Mouse (Mus musculus) forebrain, embryonic 12.5 days (tissue): Measurements from ENCODE around the gene Gmds. TPM values are rescaled to one million over a fixed set of nuclear protein-coding genes. Genes with fewer than 3 reads are reported as not detected.
A peak's percentile ranks its signal among the peaks of the same experiment; 100 is the strongest.

Source experiments
- ATAC-seq: fragments of 200-750 bp; cut with Nextera tagmentation; 2 replicates; pipeline ENCODE4 v1.8.0; 2017; ENCODE audit warnings: moderate TSS enrichment; ENCODE audit not compliant: low FRiP score
- H3K27ac ChIP-seq: fragments of 300-500 bp; sonication (generic); 2 replicates; pipeline ENCODE4 v1.5.1; 2016; ENCODE audit warnings: mild to moderate bottlenecking
- H3K27me3 ChIP-seq: fragments of 300-500 bp; sonication (generic); 2 replicates; pipeline ENCODE4 v1.6.1; 2016; ENCODE audit warnings: mild to moderate bottlenecking
- H3K36me3 ChIP-seq: fragments of 300-500 bp; sonication (generic); replicated peaks from 2 replicates; pipeline ENCODE4 v1.6.1; 2016; ENCODE audit warnings: mild to moderate bottlenecking
- H3K4me1 ChIP-seq: fragments of 300-500 bp; sonication (generic); 2 replicates; pipeline ENCODE4 v1.6.1; 2016
- H3K4me2 ChIP-seq: fragments of 300-500 bp; sonication (generic); 2 replicates; pipeline ENCODE4 v1.6.1; 2016; ENCODE audit warnings: mild to moderate bottlenecking, moderate library complexity
- H3K4me3 ChIP-seq: fragments of 300-500 bp; sonication (generic); replicated peaks from 2 replicates; pipeline ENCODE4 v1.5.1; 2016; ENCODE audit warnings: mild to moderate bottlenecking
- H3K9ac ChIP-seq: fragments of 300-500 bp; sonication (generic); 2 replicates; pipeline ENCODE4 v1.6.1; 2016; ENCODE audit warnings: mild to moderate bottlenecking
- H3K9me3 ChIP-seq: fragments of 300-500 bp; sonication (generic); 2 replicates; pipeline ENCODE4 v1.6.1; 2016
- WGBS: fragments of 180-500 bp; shearing (Covaris S2); methylation state at CpG from one replicate; pipeline ENCODE4 v1.1.7; 2016; 5-methylcytosine and 5-hydroxymethylcytosine counted together
- polyA plus RNA-seq: library from polyadenylated mRNA; unstranded; fragments of >200 nt; fragmentation: Nextera tagmentation; extraction: Ambion mirVana; gene quantifications from 2 replicates; pipeline ENCODE4 v1.2.1, GENCODE M21; 2016

Gmds gene
- polyA plus RNA-seq, 1 experiment from 2014 or later = 31.4 TPM

GRCm38 (mm10) chr13:31800581-31801576 is 537.7 kb downstream of the Gmds start:
- Histone ChIP-seq H3K9ac (no peak overlapping the region), H3K4me3 (peak overlapping the region; percentile 34), H3K4me2 (peak overlapping the region; percentile 59), H3K36me3 (no peaks in the 10 kb centered on the region), H3K4me1 (peaks cover 27% of the 10 kb centered on the region), H3K27me3 (peaks cover 80% of the 10 kb centered on the region), H3K9me3 (no peaks in the 10 kb centered on the region), H3K27ac (no peak overlapping the region)
- under 1% methylated on average over 43 of the region's 43 CpGs for WGBS
- peak; percentile 87 for ATAC-seq

GRCm38 (mm10) chr13:31798075-31798474 is 540.5 kb downstream of the Gmds start:
- Histone ChIP-seq H3K9me3 (no peaks in the 10 kb centered on the region), H3K4me1 (peaks cover 17% of the 10 kb centered on the region), H3K4me3 (no peak overlapping the region), H3K36me3 (no peaks in the 10 kb centered on the region), H3K27me3 (peaks cover 62% of the 10 kb centered on the region), H3K4me2 (no peak overlapping the region), H3K27ac (no peak overlapping the region), H3K9ac (no peak overlapping the region)
- 33% methylated on average over 9 of the region's 9 CpGs for WGBS
- ATAC-seq = no peak

DNA sequence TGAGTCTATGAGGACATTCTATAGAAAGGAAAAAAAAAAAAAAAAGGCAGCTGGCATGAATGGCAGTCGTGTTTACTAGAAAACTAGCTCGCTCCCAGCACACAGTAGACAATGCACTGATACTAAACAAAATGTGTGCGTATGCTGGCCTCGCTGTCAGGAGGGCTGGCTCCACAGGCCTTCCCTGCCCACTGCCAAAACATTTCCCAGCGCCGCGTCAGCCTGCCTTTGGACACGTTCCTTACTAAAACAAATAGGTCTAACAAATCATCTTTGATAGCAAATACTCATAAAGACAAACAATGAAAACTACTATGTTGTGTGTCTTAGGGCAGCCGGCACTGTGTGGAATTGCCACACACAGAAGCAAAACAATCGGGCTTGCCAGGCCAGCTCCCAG is 541.2 kb downstream of the Gmds start:
- WGBS = 64% methylated on average over 10 of the region's 10 CpGs
- H3K9ac ChIP-seq = no peak overlapping the region
- H3K4me3 ChIP-seq = no peak overlapping the region
- no peaks in the 10 kb centered on the region for H3K36me3 ChIP-seq
- H3K9me3 ChIP-seq = no peaks in the 10 kb centered on the region
- H3K4me2 ChIP-seq = no peak overlapping the region
- no peak overlapping the region for H3K27ac ChIP-seq
- peaks cover 16% of the 10 kb centered on the region for H3K4me1 ChIP-seq
- H3K27me3 ChIP-seq = peaks cover 56% of the 10 kb centered on the region
- ATAC-seq = no peak

- 63% methylated on average over 5 of the region's 5 CpGs for WGBS
- H3K4me3 ChIP-seq = no peak overlapping the region
- no peak overlapping the region for H3K9ac ChIP-seq
- peaks cover 15% of the 10 kb centered on the region for H3K27me3 ChIP-seq
- no peak overlapping the region for H3K4me2 ChIP-seq
- no peak overlapping the region for H3K27ac ChIP-seq
- no peak for ATAC-seq
- H3K9me3 ChIP-seq = no peaks in the 10 kb centered on the region
- no peaks in the 10 kb centered on the region for H3K36me3 ChIP-seq
- H3K4me1 ChIP-seq = no peaks in the 10 kb centered on the region
Observed at GRCm38 (mm10) chr13:31793163-31793562, 545.4 kb downstream of the Gmds start.

GRCm38 (mm10) chr13:31792480-31793132 is 545.9 kb downstream of the Gmds start:
- H3K4me2 ChIP-seq = peak overlapping the region; percentile 32
- 21% methylated on average over 17 of the region's 17 CpGs for WGBS

DNA sequence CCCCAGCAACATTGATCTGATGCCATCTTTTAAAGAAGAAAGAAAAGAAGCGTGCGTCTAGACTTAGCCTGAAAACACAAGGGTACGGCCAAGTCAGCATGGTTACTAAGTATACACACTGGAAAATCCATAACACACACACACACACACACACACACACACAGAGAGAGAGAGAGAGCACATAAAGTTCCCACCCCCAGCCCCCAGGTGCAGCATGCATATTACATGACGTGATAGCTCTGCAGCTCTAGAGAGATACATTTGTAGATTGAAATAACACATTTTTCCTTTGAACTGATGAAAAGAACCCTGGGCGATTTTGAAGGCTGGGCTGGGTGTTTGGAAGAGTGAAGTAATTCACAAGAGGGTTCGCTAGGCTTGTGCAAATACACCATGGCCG is 553.8 kb downstream of the Gmds start:
- Histone ChIP-seq H3K9ac (no peak overlapping the region), H3K27ac (no peak overlapping the region), H3K4me1 (no peaks in the 10 kb centered on the region), H3K4me2 (no peak overlapping the region), H3K4me3 (no peak overlapping the region), H3K36me3 (no peaks in the 10 kb centered on the region), H3K9me3 (no peaks in the 10 kb centered on the region), H3K27me3 (no peaks in the 10 kb centered on the region)
- no peak for ATAC-seq
- 86% methylated on average over 7 of the region's 7 CpGs for WGBS

More at GRCm38 (mm10) chr13:31792480-31793132, 545.9 kb downstream of the Gmds start:
- Histone ChIP-seq H3K4me3 (no peak overlapping the region), H3K27ac (no peak overlapping the region), H3K36me3 (no peaks in the 10 kb centered on the region), H3K27me3 (peaks cover 10% of the 10 kb centered on the region), H3K9me3 (no peaks in the 10 kb centered on the region), H3K4me1 (no peaks in the 10 kb centered on the region), H3K9ac (no peak overlapping the region)
- peak; percentile 75 for ATAC-seq

DNA sequence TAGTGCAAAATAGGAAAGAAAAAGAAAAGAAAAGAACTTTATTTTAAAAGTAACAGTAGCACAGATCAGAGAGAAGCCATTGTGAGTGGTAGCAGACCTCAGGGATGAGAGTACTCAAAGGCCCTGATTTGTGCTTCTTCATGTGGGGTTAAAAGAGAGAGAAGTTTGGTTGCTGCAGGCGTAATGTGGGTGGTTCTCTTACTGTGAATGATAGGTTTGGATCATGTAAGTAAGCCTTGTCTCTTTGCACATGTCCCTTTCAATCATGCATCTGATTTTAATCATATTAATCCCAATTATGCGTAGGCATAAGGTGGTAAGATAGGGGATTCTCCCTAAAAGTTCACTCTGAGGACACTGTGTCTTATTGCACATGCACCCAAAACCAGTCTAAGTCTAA is 556.5 kb downstream of the Gmds start:
- no peaks in the 10 kb centered on the region for H3K9me3 ChIP-seq
- H3K27ac ChIP-seq = no peak overlapping the region
- no peak for ATAC-seq
- H3K4me3 ChIP-seq = no peak overlapping the region
- H3K27me3 ChIP-seq = no peaks in the 10 kb centered on the region
- no peaks in the 10 kb centered on the region for H3K4me1 ChIP-seq
- WGBS = 85% methylated on average over 2 of the region's 2 CpGs
- no peaks in the 10 kb centered on the region for H3K36me3 ChIP-seq
- H3K4me2 ChIP-seq = no peak overlapping the region
- no peak overlapping the region for H3K9ac ChIP-seq

- 89% methylated on average over 3 of the region's 3 CpGs for WGBS
- ATAC-seq = no peak
- Histone ChIP-seq H3K27me3 (no peaks in the 10 kb centered on the region), H3K4me1 (no peaks in the 10 kb centered on the region), H3K36me3 (no peaks in the 10 kb centered on the region), H3K4me2 (no peak overlapping the region), H3K9ac (no peak overlapping the region), H3K9me3 (no peaks in the 10 kb centered on the region), H3K27ac (no peak overlapping the region), H3K4me3 (no peak overlapping the region)
Observed at GRCm38 (mm10) chr13:31780299-31780698, 558.2 kb downstream of the Gmds start.

DNA sequence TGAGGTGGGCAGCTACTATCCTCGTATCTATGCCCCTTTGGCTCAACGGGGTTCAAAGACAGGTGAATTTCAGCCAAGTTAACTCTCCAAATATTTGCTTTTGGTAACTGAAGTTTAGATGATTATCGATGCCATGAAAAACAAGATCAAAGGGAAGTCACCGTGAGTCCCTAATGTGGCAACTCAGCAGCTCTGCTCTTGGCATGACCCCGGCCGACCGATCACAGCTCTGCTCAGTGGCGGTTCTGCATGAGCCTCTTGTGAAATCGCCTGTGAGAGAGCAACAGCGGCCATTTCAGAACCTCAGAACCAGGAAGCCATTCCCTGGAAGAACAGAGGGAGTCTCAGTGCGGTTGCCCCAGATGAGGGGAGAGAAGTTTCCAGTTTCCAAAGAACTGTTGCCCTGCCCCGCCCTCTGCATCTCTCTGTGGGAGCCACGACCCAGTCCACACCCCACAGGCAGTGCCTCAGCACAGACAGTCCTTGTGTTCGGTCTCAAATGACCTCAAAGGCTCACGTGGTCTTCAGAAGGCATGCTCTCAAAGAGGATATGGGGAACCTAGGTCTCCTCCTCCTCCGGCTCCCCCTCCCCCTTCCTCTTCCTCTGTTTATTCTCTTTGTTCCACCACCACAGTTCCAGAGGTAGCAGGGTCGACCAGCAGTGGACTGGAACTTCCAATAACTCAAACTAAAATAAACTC is 559.1 kb downstream of the Gmds start:
- H3K27ac ChIP-seq = no peak overlapping the region
- no peaks in the 10 kb centered on the region for H3K4me1 ChIP-seq
- H3K36me3 ChIP-seq = no peaks in the 10 kb centered on the region
- WGBS = 78% methylated on average over 17 of the region's 17 CpGs
- ATAC-seq = no peak
- H3K27me3 ChIP-seq = no peaks in the 10 kb centered on the region
- no peak overlapping the region for H3K4me3 ChIP-seq
- no peak overlapping the region for H3K4me2 ChIP-seq
- no peaks in the 10 kb centered on the region for H3K9me3 ChIP-seq
- no peak overlapping the region for H3K9ac ChIP-seq

GRCm38 (mm10) chr13:31775762-31776161 is 562.8 kb downstream of the Gmds start:
- Histone ChIP-seq H3K4me3 (no peak overlapping the region), H3K27me3 (no peaks in the 10 kb centered on the region), H3K36me3 (no peaks in the 10 kb centered on the region), H3K27ac (no peak overlapping the region), H3K9ac (no peak overlapping the region), H3K4me1 (no peaks in the 10 kb centered on the region), H3K9me3 (no peaks in the 10 kb centered on the region), H3K4me2 (no peak overlapping the region)
- ATAC-seq = no peak
- WGBS = 76% methylated on average over 5 of the region's 5 CpGs

DNA sequence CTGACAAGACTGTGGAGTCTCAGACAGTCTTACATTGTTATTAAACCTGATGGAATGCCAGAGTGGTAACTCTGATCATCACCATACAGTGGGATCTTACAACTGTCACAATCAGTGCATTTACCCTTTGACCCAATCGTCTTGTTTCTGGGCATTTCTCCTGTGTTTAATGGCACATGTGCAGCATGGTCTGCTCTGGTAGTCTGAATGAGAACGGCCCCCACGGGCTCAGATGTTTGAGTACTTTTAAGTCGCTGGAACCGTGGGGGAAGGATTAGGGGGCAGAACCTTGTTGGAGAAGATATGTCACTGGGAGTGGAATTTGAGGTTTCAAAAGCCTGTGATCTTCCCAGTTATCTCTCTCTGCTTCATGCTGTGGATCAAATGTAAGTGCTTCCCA is 565.7 kb downstream of the Gmds start:
- Histone ChIP-seq H3K36me3 (no peaks in the 10 kb centered on the region), H3K4me2 (no peak overlapping the region), H3K27ac (no peak overlapping the region), H3K27me3 (no peaks in the 10 kb centered on the region), H3K9me3 (no peaks in the 10 kb centered on the region), H3K4me3 (no peak overlapping the region), H3K9ac (no peak overlapping the region), H3K4me1 (no peaks in the 10 kb centered on the region)
- WGBS = 85% methylated on average over 5 of the region's 5 CpGs
- ATAC-seq = no peak
